Mouse (Mus musculus): ENCODE measurements around the gene Pwp2.
"Not testable (repeated sequence)": the region's sequence is repeated elsewhere in the genome, so short reads cannot be mapped to it uniquely, and the experiment has no call there.

Pwp2 gene

GRCm38 (mm10) chr10:78184531-78185380, at the start of gene Pwp2:
Gene Pwp2 (minus strand): TSS chr10:78185149.
- DNase-seq: peak; percentile 90 to 91

GRCm38 (mm10) chr10:78233756-78234155, 48.8 kb upstream of the Pwp2 start:
- DNase-seq: no peak

- no peak for DNase-seq
Measured at GRCm38 (mm10) chr10:78233161-78233560, 48.2 kb upstream of the Pwp2 start.

- DNase-seq: no peak
Measured at GRCm38 (mm10) chr10:78232301-78232980, 47.5 kb upstream of the Pwp2 start.

GRCm38 (mm10) chr10:78228560-78228928, 43.6 kb upstream of the Pwp2 start:
- DNase-seq: no peak

- no peak for DNase-seq
Measured at GRCm38 (mm10) chr10:78227875-78228559, 43.1 kb upstream of the Pwp2 start.

GRCm38 (mm10) chr10:78224136-78224535, 39.2 kb upstream of the Pwp2 start:
- DNase-seq: no peak

- no peak for DNase-seq
Measured at GRCm38 (mm10) chr10:78222908-78223307, 38.0 kb upstream of the Pwp2 start.

- DNase-seq: no peak
Measured at GRCm38 (mm10) chr10:78221315-78221714, 36.4 kb upstream of the Pwp2 start.

GRCm38 (mm10) chr10:78219528-78219927, 34.6 kb upstream of the Pwp2 start:
- DNase-seq: no peak

GRCm38 (mm10) chr10:78218576-78218975, 33.6 kb upstream of the Pwp2 start:
- DNase-seq: no peak

GRCm38 (mm10) chr10:78216376-78217083, 31.6 kb upstream of the Pwp2 start:
- no peak for DNase-seq

- DNase-seq: no peak
Measured at GRCm38 (mm10) chr10:78214371-78214770, 29.4 kb upstream of the Pwp2 start.

- no peak for DNase-seq
Measured at GRCm38 (mm10) chr10:78211311-78211710, 26.4 kb upstream of the Pwp2 start.

GRCm38 (mm10) chr10:78201182-78201581, 16.2 kb upstream of the Pwp2 start:
- no peak for DNase-seq

- DNase-seq: no peak
Measured at GRCm38 (mm10) chr10:78192933-78193332, 8.0 kb upstream of the Pwp2 start.

GRCm38 (mm10) chr10:78186076-78186475, 1.1 kb upstream of the Pwp2 start:
- DNase-seq: not testable (repeated sequence)

GRCm38 (mm10) chr10:78185381-78185725, 404 bp upstream of the Pwp2 start:
- DNase-seq: no peak

- DNase-seq: no peak
Measured at GRCm38 (mm10) chr10:78183577-78183976, 1.4 kb downstream of the Pwp2 start.

GRCm38 (mm10) chr10:78182321-78182720, 2.6 kb downstream of the Pwp2 start:
- DNase-seq: no peak

GRCm38 (mm10) chr10:78174474-78174873, 10.5 kb downstream of the Pwp2 start:
- no peak for DNase-seq

- DNase-seq: no peak
Measured at GRCm38 (mm10) chr10:78171581-78171980, 13.4 kb downstream of the Pwp2 start.

- DNase-seq: no peak
Measured at GRCm38 (mm10) chr10:78171057-78171456, 13.9 kb downstream of the Pwp2 start.

Data from cerebellum, adult 18-20 months (tissue).